Comparison of ENCODE assay signal across 22 mouse cellular contexts in the genomic region with DNA sequence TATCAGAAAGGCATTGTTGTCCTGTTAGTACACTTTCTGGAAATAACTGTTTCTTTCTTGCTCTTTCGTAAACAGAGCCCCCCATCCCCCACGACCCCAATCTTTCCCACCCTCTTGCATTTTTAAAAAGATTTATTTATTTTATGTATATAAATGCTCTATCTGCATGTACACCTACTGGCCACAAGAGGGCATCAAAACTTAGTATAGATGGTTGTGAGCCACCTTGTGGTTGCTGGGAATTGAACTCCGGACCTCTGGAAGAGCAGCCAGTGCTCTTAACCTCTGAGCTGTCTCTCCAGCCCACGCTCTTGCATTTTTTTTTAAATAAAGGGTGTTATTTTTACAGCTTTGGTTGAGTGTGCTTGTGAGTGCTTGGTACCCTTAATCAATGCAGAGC. TPM values are rescaled to one million over a fixed set of nuclear protein-coding genes. Genes with fewer than 3 reads are reported as not detected.
DNase-seq lines count a peak whose midpoint lies in the region; ATAC-seq and TF ChIP-seq lines count a peak whose summit lies in the region.
"Had no signal": no experiment of that assay in that cellular context is flagged by ENCODE, and none has a peak within 500 bp of the region (broad histone marks: within the 10 kb centered on the region; RNA-seq: fewer than 3 reads in every experiment).

No protein-coding gene starts in this region.

- H3K9me3 ChIP-seq in forebrain, postnatal 0 days (ENCODE audit: low read length), result no peaks in the 10 kb centered on the region; the same call in 1 of the 2 replicates
- H3K9me3 ChIP-seq in forebrain, embryonic 15.5 days, result no peaks in the 10 kb centered on the region
- H3K9me3 ChIP-seq: embryonic facial prominence, embryonic 13.5 days had no signal

- no peak overlapping the region for H3K27ac ChIP-seq in forebrain, postnatal 0 days (ENCODE audit: low read depth, low read length)
- H3K27ac ChIP-seq in forebrain, embryonic 15.5 days (replicated peaks), result no peak overlapping the region
- no peak overlapping the region for H3K27ac ChIP-seq in layer of hippocampus, adult 2 months
- H3K27ac ChIP-seq: embryonic facial prominence, embryonic 13.5 days had no signal

- no peaks in the 10 kb centered on the region for H3K27me3 ChIP-seq in forebrain, postnatal 0 days (ENCODE audit: insufficient read depth, low read length)
- no peaks in the 10 kb centered on the region for H3K27me3 ChIP-seq in forebrain, embryonic 15.5 days
- H3K27me3 ChIP-seq: CH12.LX; embryonic facial prominence, embryonic 13.5 days; Patski had no signal

- peak; percentile 55 for TF ChIP-seq CTCF in forebrain, postnatal 0 days (IDR thresholded peaks at IDR 0.05; ENCODE audit: low read depth)
- TF ChIP-seq CTCF in layer of hippocampus, adult 2 months (conservative IDR thresholded peaks at IDR 0.05), result peak; percentile 68

- 83% methylated on average over 4 of the region's 4 CpGs for WGBS in forebrain, postnatal 0 days
- WGBS in forebrain, embryonic 15.5 days, result 82% methylated on average over 4 of the region's 4 CpGs

- H3K4me1 ChIP-seq in forebrain, postnatal 0 days (ENCODE audit: insufficient read depth), result peaks cover 25% of the 10 kb centered on the region
- H3K4me1 ChIP-seq in forebrain, embryonic 15.5 days, result peaks cover 41% of the 10 kb centered on the region

- H3K4me2 ChIP-seq in forebrain, postnatal 0 days (ENCODE audit: low read depth), result no peak overlapping the region
- no peak overlapping the region for H3K4me2 ChIP-seq in forebrain, embryonic 15.5 days (replicated peaks)
- H3K4me2 ChIP-seq: embryonic facial prominence, embryonic 13.5 days had no signal

- no peaks in the 10 kb centered on the region for H3K36me3 ChIP-seq in forebrain, postnatal 0 days (ENCODE audit: insufficient read depth)
- no peaks in the 10 kb centered on the region for H3K36me3 ChIP-seq in forebrain, embryonic 15.5 days
- H3K36me3 ChIP-seq: embryonic facial prominence, embryonic 13.5 days had no signal

- no peak overlapping the region for H3K4me3 ChIP-seq in forebrain, postnatal 0 days (ENCODE audit: low read depth, low read length)
- H3K4me3 ChIP-seq in forebrain, embryonic 15.5 days, result no peak overlapping the region
- H3K4me3 ChIP-seq in layer of hippocampus, adult 2 months, result no peak overlapping the region
- H3K4me3 ChIP-seq: embryonic facial prominence, embryonic 13.5 days had no signal

- ATAC-seq in forebrain, postnatal 0 days, result no peak
- no peak for ATAC-seq in forebrain, embryonic 15.5 days (replicated peaks)
- ATAC-seq: hindbrain, embryonic 16.5 days; Patski had no signal

- DNase-seq in forebrain, postnatal 0 days, result no peak
- DNase-seq in layer of hippocampus, adult 2 months (ENCODE audit: low spot score in 2 of 2), result no peak
- no peak for DNase-seq in layer of hippocampus, adult 18-20 months (ENCODE audit: low spot score in 2 of 2)
- DNase-seq in thymus, postnatal 25 days, result peak; percentile 3
- no peak for DNase-seq in thymus, postnatal 14 days
- DNase-seq in right cerebral cortex, postnatal 25 days, result no peak
- DNase-seq in ovary, postnatal 14 days (ENCODE audit: low spot score), result no peak
- DNase-seq: adrenal gland, postnatal 25 days; cerebellum, adult 9-10 months; gastrocnemius, postnatal 14 days; lung, adult 18-20 months; midbrain, embryonic 14.5 days; thymus, postnatal 36 days had no signal

- H3K9ac ChIP-seq in forebrain, postnatal 0 days, result no peak overlapping the region
- no peak overlapping the region for H3K9ac ChIP-seq in forebrain, embryonic 15.5 days (replicated peaks)
- H3K9ac ChIP-seq: embryonic facial prominence, embryonic 13.5 days had no signal

RNA-seq across cellular contexts. Expression of gene Gm26897, which starts 5.3 kb away (rescaled TPM):
- not detected in 2 replicates for total RNA-seq in forebrain, postnatal 0 days (2014; rRNA removed)
- polyA plus RNA-seq in forebrain, postnatal 0 days (2015; fragmentation: Nextera tagmentation; extraction: Ambion mirVana), result not detected in 2 replicates
- polyA plus RNA-seq in forebrain, embryonic 15.5 days (2015; fragmentation: Nextera tagmentation; extraction: Ambion mirVana), result not detected in 2 replicates
- total RNA-seq in layer of hippocampus, adult 2 months (2021), result not detected
- not detected for total RNA-seq in layer of hippocampus, adult 18-20 months (2021)
- total RNA-seq: adrenal gland, postnatal 25 days; CH12.LX; gastrocnemius, postnatal 14 days; heart, postnatal 25 days; left cerebral cortex, adult 8-10 months had no signal
- polyA plus RNA-seq: embryonic facial prominence, embryonic 13.5 days; hindbrain, embryonic 16.5 days; kidney, embryonic 14.5 days; limb, embryonic 11.5 days; midbrain, embryonic 14.5 days; Patski had no signal
